Mouse (Mus musculus) spleen, postnatal 36 days (tissue): ENCODE data around the gene Fbxw9.
A peak's percentile ranks its signal among the peaks of the same experiment; 100 is the strongest.

Experiments
- DNase-seq, 2 experiments: peaks; one replicate each; pipeline ENCODE4 v3.0.0; 2022; ENCODE audit warnings: low spot score in 2 of 2, mixed read lengths in 1 of 2

Fbxw9 gene

GRCm38 (mm10) chr8:85083108-85083813 lies 23.4 kb downstream of the Fbxw9 start, which contains the start of gene Man2b1:
Gene Man2b1 (plus strand): TSS chr8:85083270.
- DNase-seq = peak; percentile 91 to 92

DNA sequence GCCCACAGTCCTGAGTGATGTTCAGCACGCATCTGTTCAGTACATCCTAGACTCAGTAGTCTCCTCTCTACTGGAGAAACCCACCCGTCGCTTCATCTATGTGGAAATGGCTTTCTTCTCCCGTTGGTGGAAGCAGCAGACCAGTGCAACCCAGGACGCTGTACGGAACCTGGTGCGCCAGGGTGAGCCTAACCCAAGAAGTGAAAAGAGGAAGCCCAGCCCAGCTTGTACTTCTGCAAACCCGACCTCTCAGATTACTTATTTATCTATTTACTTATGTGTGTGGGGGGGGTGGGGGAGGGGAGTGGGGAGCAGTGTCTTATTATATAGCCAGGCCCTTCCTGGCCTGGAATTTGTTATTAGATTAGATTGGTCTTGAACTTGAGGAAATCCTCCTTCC lies 24.8 kb downstream of the Fbxw9 start:
- peak; percentile 58 to 67 for DNase-seq

GRCm38 (mm10) chr8:85086238-85086637 lies 26.4 kb downstream of the Fbxw9 start:
- no peak for DNase-seq

- no peak for DNase-seq
These were observed 28.9 kb downstream of the Fbxw9 start for GRCm38 (mm10) chr8:85088771-85089170.

DNA sequence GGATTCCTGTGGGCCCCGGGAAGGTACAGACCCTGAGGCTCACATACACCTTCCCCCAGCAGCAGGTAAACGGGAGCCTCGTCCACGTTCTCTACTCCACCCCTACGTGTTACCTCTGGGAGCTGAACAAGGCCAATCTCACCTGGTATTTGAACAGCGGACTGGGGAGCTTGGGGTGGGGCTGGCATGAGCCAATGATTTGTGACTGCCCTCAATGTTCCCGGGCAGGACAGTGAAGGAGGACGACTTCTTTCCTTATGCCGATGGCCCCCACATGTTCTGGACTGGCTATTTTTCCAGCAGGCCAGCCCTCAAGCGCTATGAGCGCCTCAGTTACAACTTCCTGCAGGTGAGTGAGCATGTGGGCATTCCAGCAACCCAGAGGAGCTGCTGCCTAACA lies 31.0 kb downstream of the Fbxw9 start:
- no peak for DNase-seq

DNA sequence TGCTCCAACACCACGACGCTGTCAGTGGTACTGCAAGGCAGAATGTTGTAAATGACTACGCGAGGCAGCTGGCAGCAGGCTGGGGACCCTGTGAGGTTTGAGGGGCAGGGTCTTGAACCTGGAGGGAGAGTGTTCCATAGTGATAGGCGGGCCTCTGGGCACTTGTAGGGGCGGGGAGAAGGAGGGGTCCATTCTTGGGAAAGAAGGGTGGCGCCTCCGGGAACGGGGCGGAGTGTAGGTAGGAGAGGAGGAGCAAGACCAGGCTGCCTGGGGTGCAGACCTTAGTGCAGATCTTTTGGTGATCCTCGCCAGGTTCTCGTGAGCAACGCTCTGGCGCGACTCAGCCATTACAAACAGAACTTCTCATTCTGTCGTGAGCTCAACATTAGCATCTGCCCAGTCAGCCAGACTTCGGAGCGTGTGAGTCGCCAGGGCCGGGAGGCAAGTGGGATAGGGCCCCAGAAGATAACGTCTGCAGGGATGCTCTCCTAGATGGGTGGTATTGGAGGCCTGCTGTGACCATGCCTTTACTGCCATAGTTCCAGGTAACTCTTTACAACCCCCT lies 31.8 kb downstream of the Fbxw9 start:
- DNase-seq = no peak

DNA sequence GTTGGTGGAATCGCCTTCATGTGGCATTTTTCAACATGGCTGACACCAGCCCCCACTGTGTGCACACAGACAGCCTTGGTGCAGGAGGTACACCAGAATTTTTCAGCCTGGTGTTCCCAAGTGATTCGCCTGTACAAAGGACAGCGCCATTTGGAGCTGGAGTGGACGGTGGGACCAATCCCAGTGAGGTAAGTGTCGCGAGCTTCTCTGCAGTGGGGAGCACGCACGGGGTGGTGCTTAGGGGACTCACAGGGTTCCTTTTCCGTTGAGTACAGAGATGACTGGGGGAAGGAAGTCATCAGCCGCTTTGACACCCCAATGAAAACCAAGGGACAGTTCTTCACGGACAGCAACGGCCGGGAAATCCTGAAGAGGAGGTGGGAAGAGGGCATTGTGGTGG lies 35.2 kb downstream of the Fbxw9 start:
- DNase-seq = no peak

DNA sequence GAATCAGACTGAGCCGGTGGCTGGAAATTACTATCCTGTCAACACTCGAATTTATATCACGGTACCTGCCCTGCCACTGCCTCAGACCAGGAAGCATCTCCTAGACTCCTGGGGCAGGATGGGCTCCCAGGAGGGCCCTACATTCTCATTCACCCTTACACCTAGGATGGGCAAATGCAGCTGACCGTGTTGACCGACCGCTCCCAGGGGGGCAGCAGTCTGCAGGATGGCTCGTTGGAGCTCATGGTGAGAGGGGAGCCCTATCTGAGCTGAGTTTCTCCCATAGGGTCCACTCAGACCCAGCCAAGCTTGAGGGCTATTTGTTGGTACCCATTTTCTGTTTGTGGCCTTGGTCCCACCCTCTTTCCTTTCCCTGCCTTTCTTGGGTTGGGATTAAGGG lies 35.7 kb downstream of the Fbxw9 start:
- no peak for DNase-seq

- no peak for DNase-seq
These were observed 36.3 kb downstream of the Fbxw9 start for GRCm38 (mm10) chr8:85096196-85096595.

- DNase-seq = no peak
These were observed 37.0 kb downstream of the Fbxw9 start for GRCm38 (mm10) chr8:85096850-85097249.

- no peak for DNase-seq
These were observed 40.3 kb downstream of the Fbxw9 start for GRCm38 (mm10) chr8:85100076-85100665.

DNA sequence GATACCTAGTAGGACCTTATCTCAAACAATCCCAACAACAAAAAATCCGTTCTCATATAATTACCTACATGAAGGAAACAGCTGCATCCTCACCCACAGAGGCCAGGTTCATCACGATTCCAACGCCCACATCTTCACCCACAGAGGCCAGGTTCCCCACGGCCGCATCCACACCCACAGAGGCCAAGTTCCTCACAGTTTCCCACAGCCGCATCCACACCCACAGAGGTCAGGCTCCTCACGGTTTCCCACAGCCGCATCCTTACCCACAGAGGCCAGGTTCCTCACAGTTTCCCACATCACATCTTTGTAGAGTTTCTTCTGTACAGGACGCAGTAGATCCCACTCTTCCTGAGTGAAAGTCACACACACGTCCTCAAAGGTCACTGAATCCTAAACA lies 53.4 kb downstream of the Fbxw9 start:
- DNase-seq = no peak

- no peak for DNase-seq
These were observed 55.6 kb downstream of the Fbxw9 start for GRCm38 (mm10) chr8:85115501-85115900.
